Mouse (Mus musculus): ENCODE results near the gene Hist1h1e. TPM values are rescaled to one million over a fixed set of nuclear protein-coding genes. Genes with fewer than 3 reads are reported as not detected.
"Not testable (repeated sequence)": the region's sequence is repeated elsewhere in the genome, so short reads cannot be mapped to it uniquely, and the experiment has no call there.

Hist1h1e gene
- polyA plus RNA-seq, 1 experiment from 2014 or later, result 24.6 TPM

GRCm38 (mm10) chr13:23576906-23577639 lies 45.3 kb downstream of the Hist1h1e start:
- Histone ChIP-seq H3K36me3 (ENCODE audit: control insufficient read depth, insufficient read depth, low read length) (no peaks in the 10 kb centered on the region), H3K4me1 (ENCODE audit: control insufficient read depth, insufficient read depth, low read length) (peaks cover 7% of the 10 kb centered on the region; the same call in 1 of the 2 replicates), H3K4me3 (ENCODE audit: low read depth, low read length) (peak overlapping the region; percentile 45), H3K4me2 (ENCODE audit: low read depth, severe bottlenecking) (peak overlapping the region; percentile 69), H3K9me3 (ENCODE audit: control insufficient read depth, low read length) (no peaks in the 10 kb centered on the region), H3K9ac (ENCODE audit: low read length) (peak overlapping the region; percentile 85), H3K27ac (replicated peaks; ENCODE audit: low read depth, low read length) (peak overlapping the region; percentile 94), H3K27me3 (ENCODE audit: control insufficient read depth, insufficient read depth, low read length) (no peaks in the 10 kb centered on the region)
- ATAC-seq (ENCODE audit: insufficient number of reproducible peaks, low FRiP score, low TSS enrichment, low read depth) (no peak), DNase-seq (ENCODE audit: low spot score) (peak; percentile 47)
- WGBS, result 59% methylated on average over 6 of the region's 6 CpGs

DNA sequence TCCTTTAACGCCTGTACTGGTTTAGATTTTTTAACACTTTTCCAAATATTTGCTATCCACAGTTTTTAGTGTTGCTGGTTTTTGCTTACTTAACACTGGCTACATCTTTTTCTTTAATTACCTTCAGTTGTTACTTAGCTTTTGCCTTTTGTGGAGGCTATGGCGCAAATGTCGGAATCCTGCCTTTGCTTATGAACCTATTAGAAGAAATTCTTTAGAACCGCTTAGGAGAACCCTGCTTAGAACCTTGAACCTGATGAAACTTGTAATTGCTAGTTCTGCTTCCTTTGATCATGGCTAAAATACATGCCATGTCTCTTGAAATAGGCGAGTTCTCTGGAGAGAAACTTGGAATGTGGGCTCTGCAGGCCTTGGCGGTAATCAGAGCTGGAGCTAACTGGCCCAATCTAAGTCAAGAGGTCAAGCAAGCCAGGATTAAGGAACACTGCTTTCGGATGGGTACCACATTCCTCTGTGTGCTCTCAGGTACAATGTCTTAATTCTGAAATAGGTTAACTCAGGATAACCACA lies 45.9 kb downstream of the Hist1h1e start:
- DNase-seq (ENCODE audit: low spot score), result peak; percentile 76
- no peaks in the 10 kb centered on the region for H3K27me3 ChIP-seq (ENCODE audit: control insufficient read depth, insufficient read depth, low read length)
- peak overlapping the region; percentile 94 for H3K27ac ChIP-seq (replicated peaks; ENCODE audit: low read depth, low read length)
- no peaks in the 10 kb centered on the region for H3K36me3 ChIP-seq (ENCODE audit: control insufficient read depth, insufficient read depth, low read length)
- H3K4me1 ChIP-seq (ENCODE audit: control insufficient read depth, insufficient read depth, low read length), result peaks cover 7% of the 10 kb centered on the region; the same call in 1 of the 2 replicates
- H3K9ac ChIP-seq (ENCODE audit: low read length), result peak overlapping the region; percentile 85
- peak overlapping the region; percentile 69 for H3K4me2 ChIP-seq (ENCODE audit: low read depth, severe bottlenecking)
- H3K4me3 ChIP-seq (ENCODE audit: low read depth, low read length), result peak overlapping the region; percentile 45
- no peak for ATAC-seq (ENCODE audit: insufficient number of reproducible peaks, low FRiP score, low TSS enrichment, low read depth)
- no peaks in the 10 kb centered on the region for H3K9me3 ChIP-seq (ENCODE audit: control insufficient read depth, low read length)
- 4% methylated on average over 7 of the region's 7 CpGs for WGBS

DNA sequence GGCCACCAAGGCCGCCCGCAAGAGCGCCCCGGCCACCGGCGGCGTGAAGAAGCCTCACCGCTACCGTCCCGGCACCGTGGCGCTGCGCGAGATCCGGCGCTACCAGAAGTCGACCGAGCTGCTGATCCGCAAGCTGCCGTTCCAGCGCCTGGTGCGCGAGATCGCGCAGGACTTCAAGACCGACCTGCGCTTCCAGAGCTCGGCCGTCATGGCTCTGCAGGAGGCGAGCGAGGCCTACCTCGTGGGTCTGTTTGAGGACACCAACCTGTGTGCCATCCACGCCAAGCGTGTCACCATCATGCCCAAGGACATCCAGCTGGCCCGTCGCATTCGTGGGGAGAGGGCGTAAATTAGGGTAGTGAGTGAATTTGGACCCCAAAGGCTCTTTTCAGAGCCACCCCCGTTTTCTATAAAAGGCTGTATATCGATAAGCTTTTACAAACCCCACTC lies 46.5 kb downstream of the Hist1h1e start:
- peak; percentile 65 for DNase-seq (ENCODE audit: low spot score)

GRCm38 (mm10) chr13:23575271-23575851 lies 47.0 kb downstream of the Hist1h1e start, which contains the start of gene Hist1h3d:
Gene Hist1h3d, plus strand, starts transcription at chr13:23575763.
- WGBS, result under 1% methylated on average over 18 of the region's 18 CpGs
- H3K36me3 ChIP-seq (ENCODE audit: control insufficient read depth, insufficient read depth, low read length), result no peaks in the 10 kb centered on the region

More for the DNA sequence above, 46.5 kb downstream of the Hist1h1e start:
- 2% methylated on average over 8 of the region's 40 CpGs for whole genome bisulfite sequencing
- H3K4me3 ChIP-seq (ENCODE audit: low read depth, low read length), result peak overlapping the region; percentile 45
- H3K36me3 ChIP-seq (ENCODE audit: control insufficient read depth, insufficient read depth, low read length); H3K9me3 ChIP-seq (ENCODE audit: control insufficient read depth, low read length); H3K27me3 ChIP-seq (ENCODE audit: control insufficient read depth, insufficient read depth, low read length); ATAC-seq (ENCODE audit: insufficient number of reproducible peaks, low FRiP score, low TSS enrichment, low read depth); H3K4me1 ChIP-seq (ENCODE audit: control insufficient read depth, insufficient read depth, low read length): not testable (repeated sequence)
- H3K27ac ChIP-seq (replicated peaks; ENCODE audit: low read depth, low read length), result peak overlapping the region; percentile 94
- peak overlapping the region; percentile 85 for H3K9ac ChIP-seq (ENCODE audit: low read length)
- H3K4me2 ChIP-seq (ENCODE audit: low read depth, severe bottlenecking), result peak overlapping the region; percentile 69

DNA sequence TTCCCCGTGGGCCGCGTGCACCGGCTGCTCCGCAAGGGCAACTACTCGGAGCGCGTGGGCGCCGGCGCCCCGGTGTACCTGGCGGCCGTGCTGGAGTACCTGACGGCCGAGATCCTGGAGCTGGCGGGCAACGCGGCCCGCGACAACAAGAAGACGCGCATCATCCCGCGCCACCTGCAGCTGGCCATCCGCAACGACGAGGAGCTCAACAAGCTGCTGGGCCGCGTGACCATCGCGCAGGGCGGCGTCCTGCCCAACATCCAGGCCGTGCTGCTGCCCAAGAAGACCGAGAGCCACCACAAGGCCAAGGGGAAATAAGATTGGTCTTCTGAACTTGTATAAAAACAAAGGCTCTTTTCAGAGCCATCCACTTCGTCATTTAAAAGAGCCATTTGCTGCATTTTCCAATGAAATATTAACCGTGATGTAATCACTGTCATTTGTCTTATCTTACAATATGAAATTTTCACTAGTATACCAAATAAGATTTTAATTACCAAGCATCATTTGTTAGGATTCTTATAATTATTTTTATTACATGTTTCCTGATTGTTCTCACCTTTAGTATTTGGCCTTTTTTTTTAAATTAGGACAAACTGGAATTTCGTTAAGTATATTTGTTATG lies 47.7 kb downstream of the Hist1h1e start:
- H3K4me1 ChIP-seq (ENCODE audit: control insufficient read depth, insufficient read depth, low read length); ATAC-seq (ENCODE audit: insufficient number of reproducible peaks, low FRiP score, low TSS enrichment, low read depth); H3K36me3 ChIP-seq (ENCODE audit: control insufficient read depth, insufficient read depth, low read length); H3K9me3 ChIP-seq (ENCODE audit: control insufficient read depth, low read length); H3K27me3 ChIP-seq (ENCODE audit: control insufficient read depth, insufficient read depth, low read length): not testable (repeated sequence)
- DNase-seq (ENCODE audit: low spot score), result peak; percentile 30
- Histone ChIP-seq H3K4me2 (ENCODE audit: low read depth, severe bottlenecking) (peak overlapping the region; percentile 43; the same call in 1 of the 2 replicates), H3K27ac (replicated peaks; ENCODE audit: low read depth, low read length) (peak overlapping the region; percentile 95), H3K4me3 (ENCODE audit: low read depth, low read length) (peak overlapping the region; percentile 28), H3K9ac (ENCODE audit: low read length) (peak overlapping the region; percentile 60; the same call in 1 of the 2 replicates)
- under 1% methylated on average over 6 of the region's 39 CpGs for WGBS

More at GRCm38 (mm10) chr13:23575271-23575851, 47.0 kb downstream of the Hist1h1e start, which contains the start of gene Hist1h3d:
- Histone ChIP-seq H3K27me3 (ENCODE audit: control insufficient read depth, insufficient read depth, low read length) (no peaks in the 10 kb centered on the region), H3K9ac (ENCODE audit: low read length) (peak within 1 kb of the TSS; percentile 85), H3K4me2 (ENCODE audit: low read depth, severe bottlenecking) (peak within 1 kb of the TSS; percentile 69), H3K27ac (replicated peaks; ENCODE audit: low read depth, low read length) (peak within 1 kb of the TSS; percentile 94), H3K9me3 (ENCODE audit: control insufficient read depth, low read length) (no peaks in the 10 kb centered on the region), H3K4me1 (ENCODE audit: control insufficient read depth, insufficient read depth, low read length) (peaks cover 5% of the 10 kb centered on the region; the same call in 1 of the 2 replicates), H3K4me3 (ENCODE audit: low read depth, low read length) (peak within 1 kb of the TSS; percentile 45)
- DNase-seq (ENCODE audit: low spot score) (peak; percentile 75), ATAC-seq (ENCODE audit: insufficient number of reproducible peaks, low FRiP score, low TSS enrichment, low read depth) (peak; percentile 68)

DNA sequence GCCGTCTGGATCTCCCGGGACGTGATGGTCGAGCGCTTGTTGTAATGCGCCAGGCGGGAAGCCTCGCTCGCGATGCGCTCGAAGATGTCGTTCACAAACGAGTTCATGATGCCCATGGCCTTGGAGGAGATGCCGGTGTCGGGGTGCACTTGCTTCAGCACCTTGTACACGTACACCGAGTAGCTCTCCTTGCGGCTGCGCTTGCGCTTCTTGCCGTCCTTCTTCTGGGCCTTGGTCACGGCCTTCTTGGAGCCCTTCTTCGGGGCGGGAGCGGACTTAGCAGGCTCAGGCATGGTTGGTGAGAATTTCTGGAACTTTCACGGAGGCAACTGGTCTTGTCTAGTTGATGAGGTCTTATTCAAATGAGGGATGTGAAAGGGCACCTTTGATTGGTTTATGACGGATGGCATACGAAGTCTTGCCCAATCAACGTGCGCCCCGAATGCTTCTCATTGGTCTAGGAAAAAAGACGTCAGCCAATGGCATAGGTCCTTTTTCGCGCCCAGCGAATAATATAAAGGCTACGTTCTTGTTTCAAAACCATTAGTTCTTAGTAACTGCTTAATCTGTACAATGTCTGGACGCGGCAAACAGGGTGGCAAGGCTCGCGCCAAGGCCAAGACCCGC lies 48.3 kb downstream of the Hist1h1e start, which contains the start of the genes Hist1h2bf and Hist1h2ad:
Gene Hist1h2bf, minus strand, starts transcription at position 299 of the 627 bp plus-strand sequence.
Gene Hist1h2ad, plus strand, starts transcription at position 484 of the 627 bp plus-strand sequence.
- H3K9me3 ChIP-seq (ENCODE audit: control insufficient read depth, low read length); H3K27me3 ChIP-seq (ENCODE audit: control insufficient read depth, insufficient read depth, low read length); H3K36me3 ChIP-seq (ENCODE audit: control insufficient read depth, insufficient read depth, low read length); H3K4me1 ChIP-seq (ENCODE audit: control insufficient read depth, insufficient read depth, low read length): not testable (repeated sequence)
- peak within 1 kb of the TSS; percentile 37 for H3K4me3 ChIP-seq (ENCODE audit: low read depth, low read length)
- peak; percentile 91 for DNase-seq (ENCODE audit: low spot score)
- peak; percentile 90 for ATAC-seq (ENCODE audit: insufficient number of reproducible peaks, low FRiP score, low TSS enrichment, low read depth)
- H3K4me2 ChIP-seq (ENCODE audit: low read depth, severe bottlenecking), result peak within 1 kb of the TSS; percentile 80
- peak within 1 kb of the TSS; percentile 82 for H3K9ac ChIP-seq (ENCODE audit: low read length)
- WGBS, result under 1% methylated on average over 35 of the region's 42 CpGs
- peak within 1 kb of the TSS; percentile 95 for H3K27ac ChIP-seq (replicated peaks; ENCODE audit: low read depth, low read length)

DNA sequence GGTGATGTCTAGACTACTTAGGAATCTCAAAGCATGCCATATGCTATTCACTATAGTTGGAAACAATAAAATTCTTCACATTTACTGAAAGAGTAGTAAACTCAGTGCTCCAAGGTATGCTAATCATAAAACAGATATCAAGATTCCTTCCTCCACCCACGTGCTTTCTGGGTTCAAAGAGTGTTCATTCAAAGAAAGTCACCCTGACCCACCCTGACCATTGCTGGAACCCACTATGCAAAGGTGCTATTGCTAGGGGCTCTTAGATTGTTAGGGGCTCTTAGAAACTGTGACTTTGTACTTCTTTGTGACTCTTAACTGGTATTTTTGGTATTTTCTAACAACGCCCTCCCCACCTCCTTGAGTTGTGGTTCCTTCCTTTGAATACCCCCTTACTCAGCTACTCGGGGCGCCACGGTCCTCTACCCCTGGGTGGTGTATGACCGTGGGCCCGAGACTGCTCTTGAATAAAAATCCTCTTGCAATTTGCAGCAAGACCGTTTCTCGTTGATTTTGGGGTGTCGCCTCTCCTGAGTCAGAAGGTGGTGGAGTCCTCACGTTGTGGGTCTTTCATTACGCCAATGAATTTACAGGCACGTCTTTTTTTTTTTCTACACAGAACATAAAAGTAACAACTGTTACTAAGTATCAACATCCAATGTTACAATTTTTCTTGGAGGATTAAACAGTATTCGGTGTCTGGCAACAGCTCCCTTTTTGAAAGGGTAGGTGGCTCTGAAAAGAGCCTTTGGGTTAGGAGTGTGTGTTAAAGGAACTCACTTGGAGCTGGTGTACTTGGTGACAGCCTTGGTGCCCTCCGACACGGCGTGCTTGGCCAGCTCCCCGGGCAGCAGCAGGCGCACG lies 49.1 kb downstream of the Hist1h1e start:
- 14% methylated on average over 18 of the region's 20 CpGs for WGBS
- Histone ChIP-seq H3K27ac (replicated peaks; ENCODE audit: low read depth, low read length) (peak overlapping the region; percentile 95), H3K4me3 (ENCODE audit: low read depth, low read length) (peak overlapping the region; percentile 37), H3K9ac (ENCODE audit: low read length) (peak overlapping the region; percentile 82), H3K4me2 (ENCODE audit: low read depth, severe bottlenecking) (peak overlapping the region; percentile 80)
- H3K36me3 ChIP-seq (ENCODE audit: control insufficient read depth, insufficient read depth, low read length); H3K4me1 ChIP-seq (ENCODE audit: control insufficient read depth, insufficient read depth, low read length); H3K27me3 ChIP-seq (ENCODE audit: control insufficient read depth, insufficient read depth, low read length); ATAC-seq (ENCODE audit: insufficient number of reproducible peaks, low FRiP score, low TSS enrichment, low read depth); H3K9me3 ChIP-seq (ENCODE audit: control insufficient read depth, low read length): not testable (repeated sequence)
- peak; percentile 59 for DNase-seq (ENCODE audit: low spot score)

Data from limb, embryonic 11.5 days (tissue).